Mouse (Mus musculus) brain, embryonic 14.5 days (tissue): ENCODE results near the gene Gm20481.
A peak's percentile ranks its signal among the peaks of the same experiment; 100 is the strongest.

Experiments
- CTCF ChIP-seq: fragments of 200-500 bp; IDR thresholded peaks from 2 replicates; pipeline ENCODE4 v1.5.1; 2012; ENCODE audit warnings: inconsistent platforms, mild to moderate bottlenecking, moderate library complexity, borderline replicate concordance; ENCODE audit not compliant: insufficient read depth, insufficient read length; ENCODE audit errors: extremely low read depth
- POLR2A ChIP-seq: fragments of 200-500 bp; IDR thresholded peaks from 2 replicates; pipeline ENCODE4 v1.6.1; 2012; ENCODE audit warnings: mild to moderate bottlenecking, inconsistent platforms, borderline replicate concordance; ENCODE audit not compliant: poor library complexity, insufficient read depth, insufficient read length, severe bottlenecking; ENCODE audit errors: extremely low read depth

DNA sequence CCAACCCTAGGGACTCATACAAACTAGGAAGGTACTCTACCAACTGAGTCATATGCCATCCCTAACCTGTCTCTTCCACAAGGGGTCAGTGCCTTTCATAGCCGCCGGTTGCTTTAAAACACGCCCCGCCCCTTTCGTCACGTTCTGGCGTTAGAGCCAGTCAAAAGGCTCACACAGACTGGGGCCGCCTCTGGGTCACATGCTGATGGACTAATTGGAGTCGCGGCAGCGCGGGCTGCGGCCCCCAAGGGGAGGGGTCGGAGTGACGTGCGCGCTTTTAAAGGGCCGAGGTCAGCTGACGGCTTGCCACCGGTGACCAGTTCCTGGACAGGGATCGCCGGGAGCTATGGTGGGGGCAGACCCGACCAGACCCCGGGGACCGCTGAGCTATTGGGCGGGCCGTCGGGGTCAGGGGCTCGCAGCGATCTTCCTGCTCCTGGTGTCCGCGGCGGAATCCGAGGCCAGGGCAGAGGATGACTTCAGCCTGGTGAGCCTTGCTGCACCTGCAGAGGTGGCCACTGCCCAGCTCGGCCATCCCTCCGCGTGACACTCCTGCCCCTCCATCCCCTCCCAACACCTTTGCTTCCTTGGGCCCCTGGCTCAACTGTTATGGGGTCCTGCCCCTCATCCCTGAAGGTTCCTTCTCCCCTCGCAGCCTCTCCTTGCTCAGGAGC, 38.5 kb upstream of the Gm20481 start, which contains the start of gene Neu1:
- TF ChIP-seq POLR2A, result peak; percentile 27; the same call in 1 of the 2 replicates
- TF ChIP-seq CTCF, result peak; percentile 70
